Mouse (Mus musculus): Measurements from ENCODE around the gene Ctsh.

GRCm38 (mm10) chr9:90060574-90060875 is 6.6 kb downstream of the Ctsh start:
- TF ChIP-seq CTCF (IDR thresholded peaks at IDR 0.05; ENCODE audit: low read depth, low read length) = no peak
- TF ChIP-seq EP300 (IDR thresholded peaks at IDR 0.05; ENCODE audit: insufficient read depth, low read depth, low read length) = no peak

All from ES-Bruce4 (cell line).